Mouse (Mus musculus) c-Kit-positive CD71-positive TER-119-positive erythroid progenitor cells, embryonic 14.5 days (primary cell): ENCODE data around the gene Ankrd24.
"Not testable (repeated sequence)": the region's sequence is repeated elsewhere in the genome, so short reads cannot be mapped to it uniquely, and the experiment has no call there.

Source experiments
- DNase-seq: peaks from one replicate; pipeline ENCODE4 v3.0.0-alpha.2; 2013; ENCODE audit warnings: low spot score

Ankrd24 gene

GRCm38 (mm10) chr10:81644716-81645115 lies 16.4 kb downstream of the Ankrd24 start:
- no peak for DNase-seq

- DNase-seq: no peak
Observed at GRCm38 (mm10) chr10:81645391-81645790, 17.1 kb downstream of the Ankrd24 start.

- DNase-seq: no peak
Observed at GRCm38 (mm10) chr10:81646015-81646555, 17.7 kb downstream of the Ankrd24 start.

- peak; percentile 92 for DNase-seq
Observed at GRCm38 (mm10) chr10:81648803-81649775, 20.7 kb downstream of the Ankrd24 start, which contains the start of gene Gm10778. Gene Gm10778 (plus strand): TSS chr10:81649059.

- DNase-seq: no peak
Observed at GRCm38 (mm10) chr10:81655178-81655577, 26.8 kb downstream of the Ankrd24 start.

- DNase-seq: no peak
Observed at GRCm38 (mm10) chr10:81656174-81656573, 27.8 kb downstream of the Ankrd24 start.

- DNase-seq: not testable (repeated sequence)
Observed at GRCm38 (mm10) chr10:81687114-81687513, 58.8 kb downstream of the Ankrd24 start.
